Mouse (Mus musculus) forebrain, embryonic 12.5 days (tissue): Measurements from ENCODE around the gene Sema5a. TPM values are rescaled to one million over a fixed set of nuclear protein-coding genes. Genes with fewer than 3 reads are reported as not detected.

Experiments used
- ATAC-seq: fragments of 200-750 bp; cut with Nextera tagmentation; 2 replicates; pipeline ENCODE4 v1.8.0; 2017; ENCODE audit warnings: moderate TSS enrichment; ENCODE audit not compliant: low FRiP score
- H3K27ac ChIP-seq: fragments of 300-500 bp; sonication (generic); 2 replicates; pipeline ENCODE4 v1.5.1; 2016; ENCODE audit warnings: mild to moderate bottlenecking
- H3K27me3 ChIP-seq: fragments of 300-500 bp; sonication (generic); 2 replicates; pipeline ENCODE4 v1.6.1; 2016; ENCODE audit warnings: mild to moderate bottlenecking
- H3K36me3 ChIP-seq: fragments of 300-500 bp; sonication (generic); replicated peaks from 2 replicates; pipeline ENCODE4 v1.6.1; 2016; ENCODE audit warnings: mild to moderate bottlenecking
- H3K4me1 ChIP-seq: fragments of 300-500 bp; sonication (generic); 2 replicates; pipeline ENCODE4 v1.6.1; 2016
- H3K4me2 ChIP-seq: fragments of 300-500 bp; sonication (generic); 2 replicates; pipeline ENCODE4 v1.6.1; 2016; ENCODE audit warnings: mild to moderate bottlenecking, moderate library complexity
- H3K4me3 ChIP-seq: fragments of 300-500 bp; sonication (generic); replicated peaks from 2 replicates; pipeline ENCODE4 v1.5.1; 2016; ENCODE audit warnings: mild to moderate bottlenecking
- H3K9ac ChIP-seq: fragments of 300-500 bp; sonication (generic); 2 replicates; pipeline ENCODE4 v1.6.1; 2016; ENCODE audit warnings: mild to moderate bottlenecking
- H3K9me3 ChIP-seq: fragments of 300-500 bp; sonication (generic); 2 replicates; pipeline ENCODE4 v1.6.1; 2016
- WGBS: fragments of 180-500 bp; shearing (Covaris S2); methylation state at CpG from one replicate; pipeline ENCODE4 v1.1.7; 2016; 5-methylcytosine and 5-hydroxymethylcytosine counted together
- polyA plus RNA-seq: library from polyadenylated mRNA; unstranded; fragments of >200 nt; fragmentation: Nextera tagmentation; extraction: Ambion mirVana; gene quantifications from 2 replicates; pipeline ENCODE4 v1.2.1, GENCODE M21; 2016

Sema5a gene
- polyA plus RNA-seq, 1 experiment from 2014 or later = 20.7 TPM

GRCm38 (mm10) chr15:32656017-32656416 is 411.4 kb downstream of the Sema5a start:
- no peaks in the 10 kb centered on the region for H3K36me3 ChIP-seq
- H3K9me3 ChIP-seq = no peaks in the 10 kb centered on the region
- no peak for ATAC-seq
- no peaks in the 10 kb centered on the region for H3K4me1 ChIP-seq
- H3K4me2 ChIP-seq = no peak overlapping the region
- no peaks in the 10 kb centered on the region for H3K27me3 ChIP-seq
- no peak overlapping the region for H3K9ac ChIP-seq
- H3K4me3 ChIP-seq = no peak overlapping the region
- H3K27ac ChIP-seq = no peak overlapping the region
- 78% methylated on average over 4 of the region's 4 CpGs for WGBS

DNA sequence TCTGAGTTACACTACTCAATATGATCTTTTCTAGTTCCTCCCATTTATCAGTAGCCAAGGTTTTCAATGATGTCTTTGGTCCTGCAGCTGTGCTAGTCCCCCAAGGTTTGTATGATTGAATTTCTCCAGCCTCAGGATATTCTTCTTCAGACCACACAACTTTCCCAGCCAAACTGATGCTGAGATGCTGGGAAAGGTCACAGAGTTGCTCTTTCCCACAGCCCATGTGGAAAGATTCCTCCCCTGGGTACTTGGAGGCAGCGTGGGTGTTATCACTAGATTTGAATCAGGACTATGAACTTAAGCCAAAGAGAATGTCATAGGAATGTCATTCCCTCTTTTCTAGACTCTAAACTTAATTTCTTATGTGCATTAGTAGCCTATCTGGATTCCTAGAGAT is 431.8 kb downstream of the Sema5a start:
- Histone ChIP-seq H3K4me3 (no peak overlapping the region), H3K4me1 (no peaks in the 10 kb centered on the region; the same call in 1 of the 2 replicates), H3K9ac (no peak overlapping the region), H3K36me3 (peaks cover 9% of the 10 kb centered on the region; the same call in 1 of the 2 replicates), H3K4me2 (no peak overlapping the region), H3K27ac (no peak overlapping the region), H3K9me3 (no peaks in the 10 kb centered on the region), H3K27me3 (no peaks in the 10 kb centered on the region)
- no peak for ATAC-seq
- WGBS = 92% methylated on average over 1 of the region's 1 CpGs

GRCm38 (mm10) chr15:32685152-32685551 is 440.5 kb downstream of the Sema5a start:
- no peak overlapping the region for H3K27ac ChIP-seq
- H3K4me1 ChIP-seq = no peaks in the 10 kb centered on the region
- no peak overlapping the region for H3K4me3 ChIP-seq
- no peak for ATAC-seq
- no peak overlapping the region for H3K4me2 ChIP-seq
- H3K36me3 ChIP-seq = no peaks in the 10 kb centered on the region; the same call in 1 of the 2 replicates
- no peak overlapping the region for H3K9ac ChIP-seq
- WGBS = 89% methylated on average over 4 of the region's 4 CpGs
- no peaks in the 10 kb centered on the region for H3K27me3 ChIP-seq
- H3K9me3 ChIP-seq = no peaks in the 10 kb centered on the region

- H3K4me1 ChIP-seq = no peaks in the 10 kb centered on the region
- H3K4me3 ChIP-seq = no peak overlapping the region
- no peak overlapping the region for H3K4me2 ChIP-seq
- ATAC-seq = no peak
- no peak overlapping the region for H3K27ac ChIP-seq
- no peaks in the 10 kb centered on the region for H3K9me3 ChIP-seq
- no peaks in the 10 kb centered on the region for H3K27me3 ChIP-seq
- no peak overlapping the region for H3K9ac ChIP-seq
- no peaks in the 10 kb centered on the region for H3K36me3 ChIP-seq
These were observed 446.4 kb downstream of the Sema5a start for GRCm38 (mm10) chr15:32691021-32691420.

DNA sequence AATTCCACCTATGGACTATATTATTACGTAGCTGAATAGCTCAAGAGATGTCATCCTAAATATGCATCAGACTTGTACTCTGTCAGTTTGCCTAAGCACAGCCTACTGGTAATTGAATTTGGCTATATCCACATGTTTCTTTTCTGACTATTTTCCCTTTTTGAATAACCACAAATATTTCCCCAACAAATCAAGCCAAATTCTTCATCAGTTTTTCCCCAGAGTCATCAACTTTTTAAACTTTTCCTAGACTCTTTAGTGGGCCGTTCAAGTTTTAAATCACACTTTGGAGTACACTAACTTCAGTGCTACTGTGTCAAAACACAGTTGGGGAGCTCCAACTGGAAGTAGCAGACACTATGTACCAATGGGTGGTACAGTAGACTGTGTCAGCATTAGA is 448.4 kb downstream of the Sema5a start:
- no peak overlapping the region for H3K9ac ChIP-seq
- no peak overlapping the region for H3K27ac ChIP-seq
- no peaks in the 10 kb centered on the region for H3K9me3 ChIP-seq
- no peak for ATAC-seq
- WGBS = 91% methylated on average over 2 of the region's 2 CpGs
- H3K4me2 ChIP-seq = no peak overlapping the region
- H3K27me3 ChIP-seq = no peaks in the 10 kb centered on the region
- no peaks in the 10 kb centered on the region for H3K4me1 ChIP-seq
- H3K36me3 ChIP-seq = no peaks in the 10 kb centered on the region
- H3K4me3 ChIP-seq = no peak overlapping the region

GRCm38 (mm10) chr15:32717298-32717985 is 472.8 kb downstream of the Sema5a start:
- Histone ChIP-seq H3K27me3 (no peaks in the 10 kb centered on the region), H3K36me3 (no peaks in the 10 kb centered on the region)
- no peak for ATAC-seq

DNA sequence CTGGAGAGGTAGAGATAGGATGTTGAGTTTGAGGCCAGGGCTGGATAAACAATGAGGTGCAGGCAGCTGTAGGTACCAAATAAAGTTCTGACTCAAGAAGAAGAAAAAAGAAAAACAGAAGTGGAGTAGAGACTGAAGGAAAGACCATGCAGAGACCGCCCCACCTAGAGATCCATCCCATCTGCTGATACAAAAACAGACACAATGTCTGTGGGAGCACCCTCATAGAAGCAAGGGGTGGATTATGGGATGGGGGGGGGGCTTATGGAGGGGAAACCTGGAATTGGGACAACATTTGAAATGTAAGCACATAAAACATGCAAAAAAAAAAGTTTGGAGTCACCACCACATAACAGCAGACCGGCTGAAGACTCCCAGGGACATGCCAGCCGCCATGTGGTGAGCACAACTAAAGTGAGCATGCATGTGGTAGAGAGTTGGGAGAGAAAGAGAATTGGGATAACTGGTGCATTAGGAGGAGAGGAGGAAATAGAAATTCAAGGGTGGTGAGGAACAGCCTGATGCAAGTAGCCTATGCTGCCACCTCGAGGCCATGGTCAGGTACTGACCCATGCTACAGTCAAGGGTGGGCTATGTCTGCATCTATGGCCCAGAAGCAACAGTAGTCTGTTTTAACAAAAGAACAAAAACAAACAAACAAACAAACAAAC is 473.8 kb downstream of the Sema5a start:
- peak; percentile 94 for ATAC-seq
- Histone ChIP-seq H3K27ac (no peak overlapping the region), H3K4me1 (no peaks in the 10 kb centered on the region), H3K9me3 (no peaks in the 10 kb centered on the region), H3K9ac (no peak overlapping the region), H3K4me2 (no peak overlapping the region), H3K27me3 (no peaks in the 10 kb centered on the region), H3K4me3 (no peak overlapping the region), H3K36me3 (no peaks in the 10 kb centered on the region)
- 46% methylated on average over 4 of the region's 4 CpGs for WGBS

More at GRCm38 (mm10) chr15:32717298-32717985, 472.8 kb downstream of the Sema5a start:
- no peak overlapping the region for H3K4me3 ChIP-seq
- no peak overlapping the region for H3K9ac ChIP-seq
- no peaks in the 10 kb centered on the region for H3K4me1 ChIP-seq
- H3K9me3 ChIP-seq = no peaks in the 10 kb centered on the region
- WGBS = 92% methylated on average over 4 of the region's 4 CpGs
- no peak overlapping the region for H3K4me2 ChIP-seq
- no peak overlapping the region for H3K27ac ChIP-seq

DNA sequence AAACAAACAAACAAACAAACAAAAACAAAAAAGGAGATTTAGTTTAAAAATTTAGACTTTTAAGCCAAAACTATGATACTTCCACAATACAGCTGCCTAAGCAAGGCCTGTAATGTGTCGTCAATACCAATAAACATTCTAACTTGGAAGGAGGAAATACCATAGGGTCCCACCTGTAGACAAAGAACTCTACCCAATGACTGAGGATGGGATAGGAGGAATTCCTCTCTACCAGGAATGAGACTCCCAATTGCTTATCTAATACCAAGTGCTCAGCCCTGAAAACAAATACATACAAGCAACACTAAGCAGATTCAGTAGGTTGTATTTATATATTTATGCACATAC is 474.3 kb downstream of the Sema5a start:
- no peaks in the 10 kb centered on the region for H3K9me3 ChIP-seq
- no peaks in the 10 kb centered on the region for H3K4me1 ChIP-seq
- no peak overlapping the region for H3K4me2 ChIP-seq
- no peaks in the 10 kb centered on the region for H3K27me3 ChIP-seq
- 90% methylated on average over 1 of the region's 1 CpGs for whole genome bisulfite sequencing
- H3K9ac ChIP-seq = no peak overlapping the region
- no peak overlapping the region for H3K27ac ChIP-seq
- H3K36me3 ChIP-seq = no peaks in the 10 kb centered on the region
- ATAC-seq = no peak
- H3K4me3 ChIP-seq = no peak overlapping the region

GRCm38 (mm10) chr15:32730839-32731238 is 486.2 kb downstream of the Sema5a start:
- Histone ChIP-seq H3K36me3 (no peaks in the 10 kb centered on the region), H3K27me3 (no peaks in the 10 kb centered on the region), H3K9me3 (no peaks in the 10 kb centered on the region), H3K4me3 (no peak overlapping the region), H3K4me1 (no peaks in the 10 kb centered on the region), H3K27ac (no peak overlapping the region), H3K9ac (no peak overlapping the region), H3K4me2 (no peak overlapping the region)
- WGBS = 43% methylated on average over 3 of the region's 3 CpGs
- peak; percentile 46; the same call in 1 of the 2 replicates for ATAC-seq

Other genes with a start within 250 kb of the Sema5a start
- gene Tas2r119, start 67.5 kb upstream of the Sema5a start, polyA plus RNA-seq = not detected in 2 replicates